Mouse (Mus musculus) MEL (cell line): ENCODE data around the gene Adgre5. TPM values are rescaled to one million over a fixed set of nuclear protein-coding genes. Genes with fewer than 3 reads are reported as not detected.

Source experiments
- DNase-seq: peaks from one replicate; pipeline ENCODE4 v3.0.0; 2011; ENCODE audit warnings: low read depth, low spot score
- H3K27ac ChIP-seq: 2 replicates; pipeline ENCODE4 v1.5.1; 2012; ENCODE audit warnings: low read depth, mild to moderate bottlenecking, control low read depth, low read length, moderate library complexity; ENCODE audit not compliant: control insufficient read depth
- H3K27me3 ChIP-seq, 2 experiments: fragments of 150-350 bp in 1 of 2; sonication (generic) in 1 of 2; 2 replicates each; pipeline ENCODE4 v1.6.1; 2012; ENCODE audit warnings: low read length in 2 of 2, mild to moderate bottlenecking in 2 of 2, improper control_type of control experiment in 1 of 2, moderate library complexity in 1 of 2; ENCODE audit not compliant: insufficient read depth in 2 of 2, control insufficient read depth in 1 of 2
- H3K36me3 ChIP-seq, 2 experiments: 2 replicates each; pipeline ENCODE4 v1.6.1; 2012 to 2014; ENCODE audit warnings: low read length in 2 of 2, improper control_type of control experiment in 1 of 2, inconsistent platforms in 1 of 2, mild to moderate bottlenecking in 1 of 2; ENCODE audit not compliant: insufficient read depth in 2 of 2, control insufficient read depth in 1 of 2
- H3K4me1 ChIP-seq, 2 experiments: fragments of 150-350 bp in 1 of 2; sonication (generic) in 1 of 2; 2 replicates each; pipeline ENCODE4 v1.6.1; 2012; ENCODE audit warnings: low read length in 2 of 2, improper control_type of control experiment in 1 of 2, mild to moderate bottlenecking in 1 of 2; ENCODE audit not compliant: insufficient read depth in 2 of 2, control insufficient read depth in 1 of 2
- H3K4me3 ChIP-seq, 2 experiments: fragments of 150-350 bp in 1 of 2; sonication (generic) in 1 of 2; 2 replicates each; pipeline ENCODE4 v1.5.1; 2012; ENCODE audit warnings: low read depth in 2 of 2, low read length in 2 of 2, mild to moderate bottlenecking in 2 of 2, moderate library complexity in 2 of 2, control low read depth in 1 of 2, improper control_type of control experiment in 1 of 2; ENCODE audit not compliant: control insufficient read depth in 1 of 2, insufficient read depth in 1 of 2
- H3K79me2 ChIP-seq: 2 replicates; pipeline ENCODE4 v1.6.1; 2012; ENCODE audit warnings: mild to moderate bottlenecking, low read length, moderate library complexity; ENCODE audit not compliant: control insufficient read depth, poor library complexity, insufficient read depth
- H3K9ac ChIP-seq: 2 replicates; pipeline ENCODE4 v1.6.1; 2012; ENCODE audit warnings: low read depth, mild to moderate bottlenecking, control low read depth, low read length, moderate library complexity; ENCODE audit not compliant: control insufficient read depth, poor library complexity, severe bottlenecking
- H3K9me3 ChIP-seq: fragments of 150-350 bp; sonication (generic); replicated peaks from 2 replicates; pipeline ENCODE4 v1.6.1; 2012; ENCODE audit warnings: mild to moderate bottlenecking, low read length, improper control_type of control experiment, moderate library complexity; ENCODE audit not compliant: insufficient read depth
- BHLHE40 ChIP-seq: IDR thresholded peaks from 2 replicates; pipeline ENCODE4 v1.6.1; 2012; ENCODE audit warnings: low read depth, mild to moderate bottlenecking, inconsistent platforms, low read length, improper control_type of control experiment, borderline replicate concordance
- CHD1 ChIP-seq: IDR thresholded peaks from 2 replicates; pipeline ENCODE4 v1.6.1; 2012; ENCODE audit warnings: low read depth, mild to moderate bottlenecking, inconsistent platforms, low read length, improper control_type of control experiment
- CHD2 ChIP-seq: IDR thresholded peaks from 2 replicates; pipeline ENCODE4 v1.6.1; 2011; ENCODE audit warnings: low read length, improper control_type of control experiment
- CTCF ChIP-seq, 3 experiments: IDR thresholded peaks in 2 of 3; conservative IDR thresholded peaks in 1 of 3; 2 replicates each; pipeline ENCODE4 v1.5.1; 2011 to 2012; ENCODE audit warnings: low read length in 3 of 3, low read depth in 2 of 3, mild to moderate bottlenecking in 2 of 3, improper control_type of control experiment in 1 of 3, inconsistent platforms in 1 of 3, mixed read lengths in 1 of 3, moderate library complexity in 1 of 3; ENCODE audit not compliant: control insufficient read depth in 1 of 3, insufficient read depth in 1 of 3, poor library complexity in 1 of 3, severe bottlenecking in 1 of 3
- ELF1 ChIP-seq: IDR thresholded peaks from 2 replicates; pipeline ENCODE4 v1.6.1; 2014; ENCODE audit warnings: low read depth, mild to moderate bottlenecking, inconsistent platforms, low read length, improper control_type of control experiment, moderate library complexity
- GABPA ChIP-seq: IDR thresholded peaks from 2 replicates; pipeline ENCODE4 v1.6.1; 2012; ENCODE audit warnings: low read depth, mild to moderate bottlenecking, inconsistent platforms, low read length, improper control_type of control experiment, moderate library complexity
- KAT2A ChIP-seq: conservative IDR thresholded peaks from 2 replicates; pipeline ENCODE4 v1.6.1; 2012; ENCODE audit warnings: low read depth, low read length, improper control_type of control experiment, inconsistent platforms
- MAFK ChIP-seq: IDR thresholded peaks from 2 replicates; pipeline ENCODE4 v1.6.1; 2011; ENCODE audit warnings: low read depth, mild to moderate bottlenecking, low read length, improper control_type of control experiment, borderline replicate concordance
- MAX ChIP-seq: IDR thresholded peaks from 2 replicates; pipeline ENCODE4 v1.6.1; 2011; ENCODE audit warnings: low read length, improper control_type of control experiment
- MAZ ChIP-seq: IDR thresholded peaks from 2 replicates; pipeline ENCODE4 v1.6.1; 2012; ENCODE audit warnings: low read depth, mild to moderate bottlenecking, inconsistent platforms, low read length, improper control_type of control experiment
- MEF2A ChIP-seq: IDR thresholded peaks from 2 replicates; pipeline ENCODE4 v1.6.1; 2014; ENCODE audit warnings: low read depth, mild to moderate bottlenecking, inconsistent platforms, low read length, improper control_type of control experiment; ENCODE audit not compliant: poor library complexity, insufficient replicate concordance, severe bottlenecking; ENCODE audit errors: extremely low read depth
- MXI1 ChIP-seq: IDR thresholded peaks from 2 replicates; pipeline ENCODE4 v1.6.1; 2011; ENCODE audit warnings: mild to moderate bottlenecking, low read depth, low read length, improper control_type of control experiment
- MYB ChIP-seq: IDR thresholded peaks from 2 replicates; pipeline ENCODE4 v1.6.1; 2011; ENCODE audit warnings: mild to moderate bottlenecking, low read depth, low read length, improper control_type of control experiment
- MYC ChIP-seq: IDR thresholded peaks from 2 replicates; pipeline ENCODE4 v1.6.1; 2011; ENCODE audit warnings: low read depth, mild to moderate bottlenecking, low read length, improper control_type of control experiment, moderate library complexity
- NELFE ChIP-seq: IDR thresholded peaks from 2 replicates; pipeline ENCODE4 v1.6.1; 2011; ENCODE audit warnings: low read depth, low read length, improper control_type of control experiment
- NRF1 ChIP-seq: IDR thresholded peaks from 2 replicates; pipeline ENCODE4 v1.6.1; 2014; ENCODE audit warnings: low read depth, mild to moderate bottlenecking, inconsistent platforms, low read length, improper control_type of control experiment, moderate library complexity; ENCODE audit not compliant: poor library complexity, insufficient read depth, severe bottlenecking
- POLR2A ChIP-seq, 2 experiments: IDR thresholded peaks; 2 replicates each; pipeline ENCODE4 v1.6.1; 2011 to 2012; ENCODE audit warnings: low read length in 2 of 2, mild to moderate bottlenecking in 2 of 2, control low read depth in 1 of 2, improper control_type of control experiment in 1 of 2, low read depth in 1 of 2, moderate library complexity in 1 of 2; ENCODE audit not compliant: control insufficient read depth in 1 of 2, insufficient read depth in 1 of 2, poor library complexity in 1 of 2
- POLR2AphosphoS5 ChIP-seq: IDR thresholded peaks from 2 replicates; pipeline ENCODE4 v1.6.1; 2012; ENCODE audit warnings: low read depth, borderline replicate concordance, mild to moderate bottlenecking, inconsistent platforms, low read length, moderate library complexity, mixed read lengths
- RCOR1 ChIP-seq: IDR thresholded peaks from 2 replicates; pipeline ENCODE4 v1.6.1; 2012; ENCODE audit warnings: low read depth, mild to moderate bottlenecking, inconsistent platforms, low read length, improper control_type of control experiment
- SIN3A ChIP-seq: IDR thresholded peaks from 2 replicates; pipeline ENCODE4 v1.6.1; 2012; ENCODE audit warnings: low read length, improper control_type of control experiment, inconsistent platforms
- TAL1 ChIP-seq: IDR thresholded peaks from 2 replicates; pipeline ENCODE4 v1.6.1; 2012; ENCODE audit warnings: mild to moderate bottlenecking, inconsistent platforms, low read length, moderate library complexity, mixed read lengths
- TCF12 ChIP-seq: IDR thresholded peaks from 2 replicates; pipeline ENCODE4 v1.6.1; 2014; ENCODE audit warnings: low read depth, mild to moderate bottlenecking, inconsistent platforms, low read length, improper control_type of control experiment, moderate library complexity
- UBTF ChIP-seq: IDR thresholded peaks from 2 replicates; pipeline ENCODE4 v1.6.1; 2012; ENCODE audit warnings: low read depth, mild to moderate bottlenecking, inconsistent platforms, low read length, improper control_type of control experiment, moderate library complexity, borderline replicate concordance; ENCODE audit not compliant: insufficient read depth
- ZC3H11A ChIP-seq: IDR thresholded peaks from 2 replicates; pipeline ENCODE4 v1.6.1; 2012; ENCODE audit warnings: low read depth, mild to moderate bottlenecking, inconsistent platforms, low read length, improper control_type of control experiment
- ZKSCAN1 ChIP-seq: IDR thresholded peaks from 2 replicates; pipeline ENCODE4 v1.6.1; 2012; ENCODE audit warnings: low read depth, mild to moderate bottlenecking, inconsistent platforms, low read length, improper control_type of control experiment, moderate library complexity
- ZMIZ1 ChIP-seq: IDR thresholded peaks from 2 replicates; pipeline ENCODE4 v1.6.1; 2012; ENCODE audit warnings: low read depth, mild to moderate bottlenecking, inconsistent platforms, low read length, improper control_type of control experiment, moderate library complexity
- ZNF384 ChIP-seq: IDR thresholded peaks from 2 replicates; pipeline ENCODE4 v1.6.1; 2012; ENCODE audit warnings: low read depth, mild to moderate bottlenecking, inconsistent platforms, low read length, improper control_type of control experiment
- polyA plus RNA-seq, 2 experiments: library from polyadenylated mRNA; stranded (reverse) in 1 of 2; unstranded in 1 of 2; fragments of >175 nt in 1 of 2; fragments of >200 nt in 1 of 2; gene quantifications; 2 replicates each; pipeline versions ENCODE4 v1.2.1 to v1.2.4; 2012; ENCODE audit warnings: low replicate concordance in 2 of 2, low read depth in 1 of 2; ENCODE audit not compliant: insufficient read length in 2 of 2, insufficient read depth in 1 of 2, missing spikeins in 1 of 2
- total RNA-seq: library from RNA; depleted of rRNA; stranded (reverse); fragments of 300-350 nt; gene quantifications from 2 replicates; pipeline ENCODE4 v1.2.3, GENCODE M21; 2012

Gene Adgre5
- total and polyA plus RNA-seq, 3 experiments: 18.5 to 21.4 TPM; not detected in 1

GRCm38 (mm10) chr8:83694369-83695160, 46.6 kb downstream of the Adgre5 start:
- peaks cover 39% of the 10 kb centered on the region for H3K79me2 ChIP-seq
- no peak overlapping the region for H3K9ac ChIP-seq
- peaks cover 13 to 14% of the 10 kb centered on the region in 2 experiments for H3K36me3 ChIP-seq
- no peaks in the 10 kb centered on the region for H3K9me3 ChIP-seq
- H3K27me3 ChIP-seq: no peaks in the 10 kb centered on the region
- no peak for DNase-seq
- peaks cover 4 to 28% of the 10 kb centered on the region in 2 experiments for H3K4me1 ChIP-seq
- H3K27ac ChIP-seq: peak overlapping the region; percentile 34; the same call in 1 of the 2 replicates
- H3K4me3 ChIP-seq: no peak overlapping the region
- TF ChIP-seq ZC3H11A (no peak), MEF2A (no peak), CHD1 (no peak), TAL1 (no peak), POLR2AphosphoS5 (no peak), MAZ (no peak), MXI1 (no peak)

- Histone ChIP-seq H3K9ac (peak overlapping the region; percentile 71), H3K27ac (peak overlapping the region; percentile 84), H3K36me3 (peaks cover 11 to 16% of the 10 kb centered on the region in 2 experiments), H3K9me3 (no peaks in the 10 kb centered on the region), H3K79me2 (peaks cover 35% of the 10 kb centered on the region), H3K4me3 (peak overlapping the region; percentile 46 to 51), H3K27me3 (no peaks in the 10 kb centered on the region), H3K4me1 (peaks cover 4 to 25% of the 10 kb centered on the region in 2 experiments)
- peak; percentile 82 for DNase-seq
- TF ChIP-seq ZNF384 (no peak), NRF1 (no peak), ZKSCAN1 (no peak), SIN3A (peak; percentile 82), MEF2A (no peak), TCF12 (peak; percentile 27; the same call in 1 of the 2 replicates), POLR2AphosphoS5 (no peak), MYB (no peak), BHLHE40 (no peak), MXI1 (0 out of 2 replicates have a peak, but pooled peaks have one; percentile 32), TAL1 (no peak), UBTF (no peak), RCOR1 (no peak), MAX (peak; percentile 46; the same call in 1 of the 2 replicates), CTCF (IDR thresholded peaks at IDR 0.05 in 2 of 3, conservative IDR thresholded peaks at IDR 0.05 in 1 of 3; ENCODE audit: control insufficient read depth in 1 of 3, insufficient read depth in 1 of 3, low read depth in 2 of 3, low read length in 3 of 3, poor library complexity in 1 of 3, severe bottlenecking in 1 of 3) (no peak), CHD2 (no peak), MAFK (0 out of 2 replicates have a peak, but pooled peaks have one; percentile 23), NELFE (peak; percentile 39; the same call in 1 of the 2 replicates), POLR2A (IDR thresholded peaks at IDR 0.05; ENCODE audit: control insufficient read depth in 1 of 2, insufficient read depth in 1 of 2, low read depth in 1 of 2, low read length in 2 of 2, poor library complexity in 1 of 2) (peak in 1 of 2 experiments; percentile 63; a peak in 2 of 4 replicates), ZMIZ1 (peak; percentile 36; the same call in 1 of the 2 replicates), ZC3H11A (no peak), GABPA (no peak), ELF1 (peak; percentile 89), MAZ (peak; percentile 41; the same call in 1 of the 2 replicates), KAT2A (no peak), MYC (no peak)
These were observed 47.4 kb downstream of the Adgre5 start for GRCm38 (mm10) chr8:83693609-83694236.
